Mouse (Mus musculus) c-Kit-positive CD71-positive TER-119-positive erythroid progenitor cells, embryonic 14.5 days (primary cell): Measurements from ENCODE around the gene Cyp1a1.
A peak's percentile ranks its signal among the peaks of the same experiment; 100 is the strongest.
"Not testable (repeated sequence)": the region's sequence is repeated elsewhere in the genome, so short reads cannot be mapped to it uniquely, and the experiment has no call there.

Experiments
- DNase-seq: peaks from one replicate; pipeline ENCODE4 v3.0.0-alpha.2; 2013; ENCODE audit warnings: low spot score

The Cyp1a1 gene

GRCm38 (mm10) chr9:57706496-57706895 is 18.8 kb downstream of the Cyp1a1 start:
- no peak for DNase-seq

DNA sequence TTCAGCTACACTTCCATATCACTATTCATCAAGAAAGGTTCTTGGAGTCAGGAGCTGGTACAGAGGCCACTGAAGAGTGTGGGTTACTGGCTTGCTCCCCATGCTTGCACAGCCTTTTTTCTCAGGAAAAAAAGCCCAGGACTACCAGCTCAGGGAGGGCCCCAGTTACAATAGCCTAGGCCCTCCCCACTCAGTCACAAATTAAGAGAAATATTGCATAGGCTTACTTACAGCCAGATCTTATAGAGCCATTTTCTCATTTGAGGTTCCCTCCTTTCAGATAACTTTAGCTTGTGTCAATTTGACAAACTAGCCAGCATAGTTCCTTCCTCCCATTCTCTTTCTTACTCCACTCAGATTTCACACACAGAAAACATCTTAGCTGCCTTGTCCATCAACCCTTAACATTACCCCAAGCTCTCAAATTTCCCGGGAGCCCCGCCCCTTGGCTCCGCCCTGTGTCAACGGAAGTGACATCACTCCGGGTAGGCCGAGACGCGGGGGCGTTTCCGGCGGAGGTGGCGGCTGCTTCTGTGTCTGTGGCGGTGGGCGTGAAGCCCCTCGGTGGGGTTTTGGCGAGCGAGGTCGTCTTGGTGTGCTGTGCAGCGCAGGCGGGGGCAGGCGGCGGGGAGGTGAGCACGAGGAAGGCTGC is 20.5 kb downstream of the Cyp1a1 start, which contains the start of gene Edc3:
TSS of gene Edc3 (plus strand) at position 473 of the 652 bp plus-strand sequence.
- peak; percentile 83 for DNase-seq

DNA sequence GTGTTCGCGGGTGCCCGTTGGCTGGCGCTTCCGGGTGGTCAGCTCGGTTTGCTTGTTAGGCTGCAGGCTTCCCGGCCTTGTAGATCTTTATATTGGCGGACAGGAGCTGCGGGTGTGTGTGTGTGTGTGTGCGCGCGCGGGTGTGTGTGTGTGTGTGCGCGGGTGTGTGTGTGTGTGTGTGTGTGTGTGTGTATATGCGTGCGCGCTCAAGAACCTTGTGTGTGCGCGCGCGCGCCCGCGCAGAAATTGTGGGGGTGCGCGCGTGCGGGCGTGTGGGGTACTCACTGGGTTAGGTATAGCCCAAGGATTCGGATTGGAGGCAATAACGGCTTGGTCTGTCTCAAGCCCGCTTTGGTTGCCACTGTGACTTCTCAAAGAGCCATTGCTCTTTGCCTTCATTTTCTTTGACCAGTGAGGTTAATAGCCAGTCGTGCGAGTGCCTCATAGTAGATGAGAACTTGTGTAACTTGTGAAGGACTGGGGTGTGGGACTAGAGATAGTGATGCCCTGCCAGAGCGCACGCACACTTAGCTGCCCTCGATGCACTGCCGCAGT is 21.1 kb downstream of the Cyp1a1 start:
- DNase-seq = peak; percentile 56

DNA sequence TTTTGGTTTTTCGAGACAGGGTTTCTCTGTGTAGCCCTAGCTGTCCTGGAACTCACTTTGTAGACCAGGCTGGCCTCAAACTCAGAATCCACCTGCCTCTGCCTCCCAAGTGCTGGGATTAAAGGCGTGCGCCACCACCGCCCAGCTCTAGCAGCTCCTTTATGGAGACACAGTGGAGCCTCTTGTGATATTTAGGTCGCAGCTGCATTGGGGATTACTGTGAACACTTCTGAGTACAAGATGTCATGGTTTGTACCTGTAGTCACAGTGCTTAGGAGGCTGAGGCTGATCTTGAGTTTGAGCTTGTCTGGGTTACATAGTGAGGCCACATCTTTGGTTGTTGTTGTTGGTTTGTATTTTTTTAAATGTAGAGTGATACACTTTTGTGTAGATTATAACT is 22.5 kb downstream of the Cyp1a1 start:
- DNase-seq = not testable (repeated sequence)

GRCm38 (mm10) chr9:57712194-57712593 is 24.5 kb downstream of the Cyp1a1 start:
- DNase-seq = no peak

- DNase-seq = no peak
Observed at GRCm38 (mm10) chr9:57718408-57718807, 30.7 kb downstream of the Cyp1a1 start.

- no peak for DNase-seq
Observed at GRCm38 (mm10) chr9:57720736-57721135, 33.0 kb downstream of the Cyp1a1 start.

- no peak for DNase-seq
Observed at GRCm38 (mm10) chr9:57722371-57722770, 34.6 kb downstream of the Cyp1a1 start.

DNA sequence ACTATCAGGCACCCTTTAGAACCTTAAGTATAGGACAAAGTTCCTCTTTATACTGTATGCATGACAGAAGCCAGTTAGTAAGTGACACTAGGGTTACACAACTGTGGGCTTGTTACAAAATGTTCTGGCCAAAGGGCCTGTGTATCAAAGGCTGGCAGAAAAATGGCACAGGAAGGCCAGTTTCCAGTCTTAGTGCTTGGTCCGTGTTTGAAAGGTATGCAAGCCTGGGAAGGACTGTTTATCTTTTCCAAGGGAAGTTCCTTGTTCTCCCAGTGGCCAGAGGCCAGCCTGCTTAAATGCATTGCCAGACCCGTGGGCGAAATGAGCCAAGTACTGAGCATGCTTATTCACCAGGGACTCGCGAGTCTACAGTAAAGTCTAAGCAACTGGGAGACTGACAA is 35.6 kb downstream of the Cyp1a1 start:
- no peak for DNase-seq

DNA sequence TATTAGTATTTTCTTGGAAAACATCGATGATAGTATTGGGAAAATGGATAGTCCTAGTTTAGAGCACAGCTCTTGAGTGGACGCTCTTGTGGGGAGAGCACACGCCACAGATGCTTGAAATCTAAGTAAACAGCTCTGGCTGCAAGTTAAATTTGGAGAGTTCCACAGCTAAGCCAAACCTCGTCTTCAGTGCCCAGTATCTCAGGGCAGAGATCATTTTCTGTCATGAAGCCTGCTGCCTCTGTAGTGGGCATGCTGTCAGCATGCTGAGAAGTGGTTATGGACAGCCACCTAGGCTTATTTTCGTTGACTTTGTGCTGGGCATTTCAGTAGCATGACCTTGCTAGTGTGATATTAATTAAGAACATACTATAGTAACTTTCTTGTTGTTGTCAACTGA is 36.1 kb downstream of the Cyp1a1 start:
- DNase-seq = no peak

- no peak for DNase-seq
Observed at GRCm38 (mm10) chr9:57724701-57725100, 37.0 kb downstream of the Cyp1a1 start.

DNA sequence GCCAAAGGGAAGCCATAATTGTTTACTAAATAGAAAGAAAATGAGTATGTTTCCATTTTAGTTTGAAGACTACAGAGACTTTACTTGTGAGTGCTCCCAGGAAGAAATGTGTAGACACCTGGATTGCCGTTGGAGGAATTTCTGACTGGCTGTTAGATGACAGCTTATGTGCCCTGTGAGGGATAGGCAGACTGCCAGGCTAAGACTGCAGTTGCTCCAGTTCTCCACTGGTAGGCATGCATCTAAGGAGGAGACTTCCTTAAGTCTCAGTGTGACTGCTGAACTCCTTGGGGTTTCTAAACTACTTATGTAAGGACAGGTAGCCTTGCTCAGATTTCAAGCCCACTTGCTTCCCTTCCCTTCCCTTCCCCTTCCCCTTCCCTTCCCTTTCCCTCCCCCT is 40.6 kb downstream of the Cyp1a1 start:
- DNase-seq = no peak

DNA sequence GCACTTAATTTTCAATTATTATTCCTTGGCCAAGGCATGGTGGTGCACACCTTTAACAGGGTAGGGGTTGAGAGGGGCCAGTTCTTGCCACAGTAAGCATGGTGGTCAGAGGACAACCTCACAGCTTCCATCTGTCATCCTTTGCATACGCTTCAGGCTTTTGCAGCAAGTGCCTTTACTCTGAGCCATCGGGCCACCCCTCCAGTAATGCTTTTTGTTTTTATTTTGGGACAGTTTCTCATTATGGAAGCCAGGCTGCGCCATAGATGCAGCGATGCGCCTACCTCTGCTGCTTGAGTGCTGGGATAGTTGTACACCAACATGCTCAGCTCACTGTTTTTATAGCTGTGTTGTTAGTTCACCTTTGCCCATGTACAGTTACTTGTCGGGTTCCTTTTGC is 45.9 kb downstream of the Cyp1a1 start:
- no peak for DNase-seq

DNA sequence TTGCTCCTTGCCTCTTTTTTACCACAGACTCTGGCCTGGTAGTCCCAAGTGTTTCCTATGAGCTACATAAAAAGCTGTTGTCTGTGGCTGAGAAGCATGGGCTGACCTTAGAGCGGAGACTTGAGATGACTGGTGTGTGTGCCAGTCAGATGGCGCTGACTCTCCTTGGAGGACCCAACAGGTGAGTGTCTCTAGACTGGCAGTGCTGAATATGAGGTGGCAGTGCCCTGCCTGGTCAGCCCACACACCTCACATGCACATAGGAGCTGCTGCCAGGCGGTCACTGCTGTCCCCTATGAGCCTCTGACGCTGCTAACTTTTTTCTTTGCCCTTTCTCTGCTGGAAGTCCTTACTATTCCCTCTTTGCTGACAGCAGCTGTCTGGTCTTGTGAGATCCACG is 52.1 kb downstream of the Cyp1a1 start:
- no peak for DNase-seq

- peak; percentile 72 for DNase-seq
Observed at GRCm38 (mm10) chr9:57744462-57745091, 56.8 kb downstream of the Cyp1a1 start.

DNA sequence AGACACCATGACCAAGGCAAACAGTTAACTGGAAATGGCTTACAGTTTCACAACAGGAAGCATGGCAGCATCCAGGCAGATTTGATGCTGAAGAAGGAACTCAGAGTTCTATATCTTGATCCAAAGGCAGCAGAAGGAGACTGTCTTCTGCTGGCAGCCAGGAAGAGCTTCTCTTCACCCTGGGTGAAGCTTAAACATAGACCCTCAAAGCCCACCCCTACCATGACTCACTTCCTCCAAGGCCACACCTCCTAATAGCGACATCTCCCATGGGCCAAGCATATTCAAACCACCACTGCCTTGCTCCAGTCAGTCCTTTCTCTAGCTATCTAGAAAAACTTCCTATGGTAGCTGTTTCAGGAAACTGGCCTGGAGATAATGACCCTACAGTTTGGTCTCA is 59.3 kb downstream of the Cyp1a1 start:
- no peak for DNase-seq

DNA sequence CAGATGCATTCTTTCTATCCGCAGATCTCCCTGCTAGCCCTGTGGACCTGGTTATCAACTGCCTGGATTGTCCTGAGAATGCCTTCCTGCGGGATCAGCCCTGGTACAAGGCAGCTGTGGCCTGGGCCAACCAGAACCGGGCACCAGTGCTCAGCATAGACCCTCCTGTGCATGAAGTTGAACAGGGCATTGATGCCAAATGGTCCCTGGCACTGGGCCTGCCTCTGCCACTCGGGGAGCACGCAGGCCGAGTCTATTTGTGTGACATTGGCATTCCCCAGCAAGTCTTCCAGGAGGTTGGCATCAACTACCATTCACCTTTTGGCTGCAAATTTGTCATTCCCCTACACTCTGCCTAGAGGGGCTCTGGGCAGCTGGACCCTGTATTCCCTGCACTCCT is 60.4 kb downstream of the Cyp1a1 start:
- no peak for DNase-seq

DNA sequence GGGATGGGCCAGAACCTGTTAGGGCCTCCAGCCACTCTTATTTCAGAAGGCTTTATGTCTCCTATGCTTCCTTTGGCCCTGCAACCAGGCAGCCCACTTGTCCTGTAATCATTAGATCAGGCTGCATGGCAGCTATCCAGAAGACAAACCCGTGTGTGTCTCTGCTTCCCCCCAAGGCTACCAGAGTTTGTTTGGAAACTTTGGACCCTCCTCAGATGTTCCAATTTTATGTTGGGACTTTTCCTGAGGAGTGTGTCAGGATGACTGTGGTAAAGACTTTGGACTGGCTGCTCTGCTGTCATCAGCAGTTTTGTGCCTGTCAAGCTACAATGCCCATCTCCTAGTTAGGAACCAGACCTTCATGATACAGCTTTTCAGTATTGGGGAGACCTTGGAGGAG is 61.1 kb downstream of the Cyp1a1 start:
- no peak for DNase-seq

- DNase-seq = no peak
Observed at GRCm38 (mm10) chr9:57750901-57751300, 63.2 kb downstream of the Cyp1a1 start.
